12 mouse cellular contexts compared by ENCODE assay signal in the genomic region with DNA sequence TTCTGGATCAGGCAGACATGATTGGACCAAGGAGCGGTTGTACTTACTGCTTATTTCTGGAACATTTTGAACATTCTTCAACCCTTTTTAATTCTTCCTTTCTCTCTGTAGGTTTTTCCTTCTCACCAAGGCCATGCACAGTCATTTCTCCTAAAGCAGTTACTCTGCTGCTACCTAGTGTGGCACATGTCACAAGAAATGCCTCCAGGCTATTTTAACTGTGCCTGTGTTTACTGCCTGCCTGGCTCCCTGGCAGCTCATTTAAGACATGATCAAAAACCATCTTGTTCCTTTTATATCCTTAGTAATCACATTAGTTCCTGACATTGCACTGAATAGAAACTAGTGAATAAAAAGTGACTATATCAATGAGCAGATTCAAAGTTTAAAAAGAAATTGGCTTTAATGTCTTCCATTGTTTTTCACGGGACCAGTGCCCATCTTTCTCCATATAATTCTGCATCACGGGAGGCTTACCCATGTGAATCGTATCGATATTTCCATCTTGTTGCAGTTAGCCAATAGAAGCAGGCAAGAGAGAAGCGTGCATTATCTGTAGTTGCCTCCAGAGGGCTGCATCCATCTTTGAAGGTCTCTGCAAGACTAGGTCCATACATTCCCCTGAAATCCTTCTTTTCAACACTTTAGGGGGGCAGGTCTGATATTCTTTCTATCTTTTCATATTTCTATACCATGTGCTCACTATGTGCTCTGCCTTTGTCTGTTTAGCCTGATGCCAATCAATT. TPM values are rescaled to one million over a fixed set of nuclear protein-coding genes. Genes with fewer than 3 reads are reported as not detected.
DNase-seq lines count a peak whose midpoint lies in the region; ATAC-seq lines count a peak whose summit lies in the region.
"Had no signal": no experiment of that assay in that cellular context is flagged by ENCODE, and none has a peak within 500 bp of the region (broad histone marks: within the 10 kb centered on the region; RNA-seq: fewer than 3 reads in every experiment).

No protein-coding gene starts in this region.

- peak overlapping the region; percentile 18; the same call in 1 of the 2 replicates for H3K27ac ChIP-seq in heart, embryonic 16.5 days (ENCODE audit: low read length)
- H3K27ac ChIP-seq in heart, embryonic 12.5 days (ENCODE audit: poor library complexity, severe bottlenecking) = no peak overlapping the region
- H3K27ac ChIP-seq in midbrain, embryonic 15.5 days = no peak overlapping the region
- no peak overlapping the region for H3K27ac ChIP-seq in midbrain, embryonic 11.5 days (ENCODE audit: low read depth, low read length)
- peak overlapping the region; percentile 29; the same call in 1 of the 2 replicates for H3K27ac ChIP-seq in liver, embryonic 16.5 days (ENCODE audit: low read length)
- H3K27ac ChIP-seq: forebrain, embryonic 10.5 days had no signal

- DNase-seq in midbrain, embryonic 11.5 days (ENCODE audit: low spot score, missing footprints) = no peak
- DNase-seq in NIH3T3 (ENCODE audit: low read depth) = peak; percentile 22
- no peak for DNase-seq in spleen, postnatal 36 days (ENCODE audit: low spot score in 2 of 2)
- DNase-seq: kidney, postnatal 4 days; right cerebral cortex, postnatal 14 days had no signal

- no peak overlapping the region for H3K9ac ChIP-seq in heart, embryonic 16.5 days (ENCODE audit: low read length)
- no peak overlapping the region for H3K9ac ChIP-seq in heart, embryonic 12.5 days
- no peak overlapping the region for H3K9ac ChIP-seq in midbrain, embryonic 15.5 days
- no peak overlapping the region for H3K9ac ChIP-seq in midbrain, embryonic 11.5 days (ENCODE audit: low read length)
- no peak overlapping the region for H3K9ac ChIP-seq in liver, embryonic 16.5 days (ENCODE audit: low read depth, low read length)

- H3K9me3 ChIP-seq in heart, embryonic 16.5 days (replicated peaks; ENCODE audit: control insufficient read depth, low read length) = no peaks in the 10 kb centered on the region; the same call in 1 of the 2 replicates
- H3K9me3 ChIP-seq in heart, embryonic 12.5 days (replicated peaks) = no peaks in the 10 kb centered on the region
- H3K9me3 ChIP-seq in midbrain, embryonic 15.5 days = no peaks in the 10 kb centered on the region
- H3K9me3 ChIP-seq in midbrain, embryonic 11.5 days (ENCODE audit: control insufficient read depth, low read length) = no peaks in the 10 kb centered on the region
- H3K9me3 ChIP-seq in liver, embryonic 16.5 days (replicated peaks; ENCODE audit: control insufficient read depth, low read length) = no peaks in the 10 kb centered on the region

- 0 out of 2 replicates have a peak, but pooled peaks cover 2% of the 10 kb centered on the region for H3K4me1 ChIP-seq in heart, embryonic 16.5 days (ENCODE audit: control insufficient read depth, insufficient read depth, low read length)
- H3K4me1 ChIP-seq in heart, embryonic 12.5 days (replicated peaks) = peaks cover 3% of the 10 kb centered on the region; the same call in 1 of the 2 replicates
- H3K4me1 ChIP-seq in midbrain, embryonic 15.5 days = no peaks in the 10 kb centered on the region
- H3K4me1 ChIP-seq in midbrain, embryonic 11.5 days (ENCODE audit: control insufficient read depth, insufficient read depth, low read length) = no peaks in the 10 kb centered on the region
- peaks cover 6% of the 10 kb centered on the region; the same call in 1 of the 2 replicates for H3K4me1 ChIP-seq in liver, embryonic 16.5 days (ENCODE audit: control insufficient read depth, low read depth, low read length)
- H3K4me1 ChIP-seq: forebrain, embryonic 10.5 days had no signal

- no peak overlapping the region for H3K4me3 ChIP-seq in heart, embryonic 16.5 days (ENCODE audit: low read length)
- H3K4me3 ChIP-seq in heart, embryonic 12.5 days = no peak overlapping the region
- H3K4me3 ChIP-seq in midbrain, embryonic 15.5 days = no peak overlapping the region
- H3K4me3 ChIP-seq in midbrain, embryonic 11.5 days (ENCODE audit: low read depth, low read length) = no peak overlapping the region
- no peak overlapping the region for H3K4me3 ChIP-seq in liver, embryonic 16.5 days (ENCODE audit: low read depth, low read length)
- H3K4me3 ChIP-seq: forebrain, embryonic 10.5 days had no signal

- no peak overlapping the region for H3K4me2 ChIP-seq in heart, embryonic 16.5 days (ENCODE audit: low read depth, low read length)
- no peak overlapping the region for H3K4me2 ChIP-seq in heart, embryonic 12.5 days
- H3K4me2 ChIP-seq in midbrain, embryonic 15.5 days = no peak overlapping the region
- no peak overlapping the region for H3K4me2 ChIP-seq in midbrain, embryonic 11.5 days
- H3K4me2 ChIP-seq in liver, embryonic 16.5 days (ENCODE audit: low read depth, low read length) = no peak overlapping the region

- no peaks in the 10 kb centered on the region for H3K27me3 ChIP-seq in heart, embryonic 16.5 days (ENCODE audit: control insufficient read depth, insufficient read depth, low read length)
- no peaks in the 10 kb centered on the region for H3K27me3 ChIP-seq in heart, embryonic 12.5 days (replicated peaks)
- H3K27me3 ChIP-seq in midbrain, embryonic 15.5 days (replicated peaks) = no peaks in the 10 kb centered on the region
- no peaks in the 10 kb centered on the region for H3K27me3 ChIP-seq in midbrain, embryonic 11.5 days (ENCODE audit: control insufficient read depth, insufficient read depth, low read length)
- no peaks in the 10 kb centered on the region for H3K27me3 ChIP-seq in liver, embryonic 16.5 days (ENCODE audit: control insufficient read depth, insufficient read depth, low read depth, low read length)

- 88% methylated on average over 6 of the region's 6 CpGs for WGBS in heart, embryonic 16.5 days
- 89% methylated on average over 6 of the region's 6 CpGs for WGBS in heart, embryonic 12.5 days
- 51% methylated on average over 6 of the region's 6 CpGs for WGBS in midbrain, embryonic 15.5 days
- whole genome bisulfite sequencing in midbrain, embryonic 11.5 days = 83% methylated on average over 6 of the region's 6 CpGs
- WGBS in liver, embryonic 16.5 days (ENCODE audit: insufficient replicate concordance) = 64% methylated on average over 6 of the region's 6 CpGs

- ATAC-seq in heart, embryonic 16.5 days (replicated peaks; ENCODE audit: extremely low read depth, insufficient read depth, low FRiP score) = no peak
- ATAC-seq in heart, embryonic 12.5 days (ENCODE audit: insufficient number of reproducible peaks, low FRiP score) = no peak
- peak; percentile 73; the same call in 1 of the 2 replicates for ATAC-seq in midbrain, embryonic 15.5 days (replicated peaks)
- ATAC-seq in midbrain, embryonic 11.5 days (ENCODE audit: low FRiP score) = no peak
- ATAC-seq in liver, embryonic 16.5 days (ENCODE audit: low read depth) = no peak

- no peaks in the 10 kb centered on the region for H3K36me3 ChIP-seq in heart, embryonic 16.5 days (ENCODE audit: control insufficient read depth, insufficient read depth)
- H3K36me3 ChIP-seq in heart, embryonic 12.5 days = no peaks in the 10 kb centered on the region
- H3K36me3 ChIP-seq in midbrain, embryonic 15.5 days (replicated peaks) = no peaks in the 10 kb centered on the region
- H3K36me3 ChIP-seq in midbrain, embryonic 11.5 days (ENCODE audit: control insufficient read depth, insufficient read depth, low read length) = no peaks in the 10 kb centered on the region
- no peaks in the 10 kb centered on the region for H3K36me3 ChIP-seq in liver, embryonic 16.5 days (ENCODE audit: control insufficient read depth, insufficient read depth)
- H3K36me3 ChIP-seq: forebrain, embryonic 10.5 days had no signal

RNA-seq across cellular contexts. Expression of a gene that starts 45.7 kb away (rescaled TPM):
- not detected in 2 replicates for polyA plus RNA-seq in heart, embryonic 16.5 days (2015; fragmentation: Nextera tagmentation; extraction: Ambion mirVana)
- not detected in 2 replicates for polyA plus RNA-seq in heart, embryonic 12.5 days (2016; fragmentation: Nextera tagmentation; extraction: Ambion mirVana)
- not detected in 2 replicates for polyA plus RNA-seq in midbrain, embryonic 15.5 days (2015; fragmentation: Nextera tagmentation; extraction: Ambion mirVana)
- polyA plus RNA-seq in midbrain, embryonic 11.5 days (2014; fragmentation: Nextera tagmentation; extraction: Ambion mirVana) = not detected in 2 replicates
- not detected in 2 replicates for polyA plus RNA-seq in liver, embryonic 16.5 days (2015; fragmentation: Nextera tagmentation; extraction: Ambion mirVana)
- polyA plus RNA-seq: forebrain, embryonic 10.5 days; heart, embryonic 14.5 days; neural tube, embryonic 11.5 days had no signal

Comparison
In these comparisons a context has a peak if more than half of its experiments do, and no peak if none do; other contexts are left out.
1. H3K27ac ChIP-seq: peak in heart, embryonic 16.5 days (single experiment) and liver, embryonic 16.5 days (single experiment); none in heart, embryonic 12.5 days (single experiment), midbrain, embryonic 15.5 days (single experiment) and midbrain, embryonic 11.5 days (single experiment).